Mouse (Mus musculus) T-helper 17 cell (primary cell): Measurements from ENCODE around the gene Myt1l.

Experiments used
- in situ Hi-C, 2 experiments: fragments of 300-600 bp; cut with MboI, MseI; formaldehyde crosslinking; loops; 1 replicate in 1 of 2; 2 replicates in 1 of 2; pipeline ENCODE4 v1.15.1; 2025; ENCODE audit warnings: high pct_unique_total_duplicates in 2 of 2

The Myt1l gene

GRCm38 (mm10) chr12:29712795-29713721, 184.9 kb downstream of the Myt1l start:
- in situ Hi-C loops, result no loop called here

GRCm38 (mm10) chr12:29723722-29724338, 195.6 kb downstream of the Myt1l start:
- in situ Hi-C loops, result no loop called here

- in situ Hi-C loops, result no loop called here
Measured at GRCm38 (mm10) chr12:29728294-29728693, 200.1 kb downstream of the Myt1l start.

GRCm38 (mm10) chr12:29740346-29741025, 212.3 kb downstream of the Myt1l start:
- in situ Hi-C loops, result loop anchor here in 1 of 2 experiments (10.0 kb wide), 1 partner anchor 1126 kb away; no protein-coding TSS in a partner anchor

- in situ Hi-C loops, result loop anchor here in 1 of 2 experiments (10.0 kb wide), 1 partner anchor 1126 kb away; no protein-coding TSS in a partner anchor
Measured at GRCm38 (mm10) chr12:29741181-29741580, 213.0 kb downstream of the Myt1l start.

- in situ Hi-C loops, result no loop called here
Measured at GRCm38 (mm10) chr12:29750604-29751128, 222.5 kb downstream of the Myt1l start.

GRCm38 (mm10) chr12:29755086-29755871, 227.1 kb downstream of the Myt1l start:
- in situ Hi-C loops, result no loop called here

GRCm38 (mm10) chr12:29755872-29756265, 227.7 kb downstream of the Myt1l start:
- in situ Hi-C loops, result no loop called here

- in situ Hi-C loops, result no loop called here
Measured at GRCm38 (mm10) chr12:29760611-29761010, 232.4 kb downstream of the Myt1l start.

GRCm38 (mm10) chr12:29766158-29766557, 238.0 kb downstream of the Myt1l start:
- in situ Hi-C loops, result no loop called here

GRCm38 (mm10) chr12:29771791-29772190, 243.6 kb downstream of the Myt1l start:
- in situ Hi-C loops, result no loop called here

GRCm38 (mm10) chr12:29772401-29772800, 244.2 kb downstream of the Myt1l start:
- in situ Hi-C loops, result no loop called here

- in situ Hi-C loops, result loop anchor here in 1 of 2 experiments (25.0 kb wide), 1 partner anchor 1658 kb away; no protein-coding TSS in a partner anchor
Measured at GRCm38 (mm10) chr12:29778901-29779300, 250.7 kb downstream of the Myt1l start.

- in situ Hi-C loops, result loop anchor here in 1 of 2 experiments (25.0 kb wide), 1 partner anchor 1648 kb away; no protein-coding TSS in a partner anchor
Measured at GRCm38 (mm10) chr12:29789319-29790050, 261.3 kb downstream of the Myt1l start.

GRCm38 (mm10) chr12:29790051-29790386, 261.8 kb downstream of the Myt1l start:
- in situ Hi-C loops, result loop anchor here in 1 of 2 experiments (25.0 kb wide), 1 partner anchor 1647 kb away; no protein-coding TSS in a partner anchor

GRCm38 (mm10) chr12:29792998-29793397, 264.8 kb downstream of the Myt1l start:
- in situ Hi-C loops, result loop anchor here in 1 of 2 experiments (25.0 kb wide), 1 partner anchor 1644 kb away; no protein-coding TSS in a partner anchor

GRCm38 (mm10) chr12:29795107-29795673, 267.0 kb downstream of the Myt1l start:
- in situ Hi-C loops, result loop anchor here in 1 of 2 experiments (25.0 kb wide), 1 partner anchor 1642 kb away; no protein-coding TSS in a partner anchor

- in situ Hi-C loops, result loop anchor here in 1 of 2 experiments (25.0 kb wide), 1 partner anchor 1639 kb away; no protein-coding TSS in a partner anchor
Measured at GRCm38 (mm10) chr12:29798595-29799391, 270.6 kb downstream of the Myt1l start.

GRCm38 (mm10) chr12:29806415-29806814, 278.2 kb downstream of the Myt1l start:
- in situ Hi-C loops, result no loop called here
